Mouse (Mus musculus): ENCODE measurements at regions not wholly inside any gene's neighbourhood (a gene's known extent, or its start where the extent isn't known, plus 50 kb on each side); places are given as distances from the start of the nearest gene placed in this dataset.
"Not testable (repeated sequence)": the region's sequence is repeated elsewhere in the genome, so short reads cannot be mapped to it uniquely, and the experiment has no call there.

DNA sequence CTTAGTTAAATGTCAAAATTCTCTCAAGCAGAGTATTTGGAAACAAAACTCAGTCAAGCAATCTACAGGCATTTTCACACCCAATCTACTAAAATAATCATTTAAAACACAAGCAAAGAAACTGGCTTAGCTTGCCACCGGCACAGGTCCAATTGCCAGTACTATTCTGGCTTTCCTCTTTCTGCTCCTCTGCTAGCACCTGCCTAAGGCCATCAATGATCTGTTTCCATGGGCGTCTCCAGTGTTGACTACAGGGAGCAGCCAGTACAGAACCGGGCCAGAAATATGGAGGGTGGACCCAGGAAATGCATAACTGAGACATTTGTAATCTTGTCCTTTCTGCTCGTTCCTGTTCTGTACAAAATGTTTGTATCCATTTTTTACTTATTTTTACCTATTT, 96.4 kb upstream of the C6 start:
- CTCF ChIA-PET = no interaction called here

DNA sequence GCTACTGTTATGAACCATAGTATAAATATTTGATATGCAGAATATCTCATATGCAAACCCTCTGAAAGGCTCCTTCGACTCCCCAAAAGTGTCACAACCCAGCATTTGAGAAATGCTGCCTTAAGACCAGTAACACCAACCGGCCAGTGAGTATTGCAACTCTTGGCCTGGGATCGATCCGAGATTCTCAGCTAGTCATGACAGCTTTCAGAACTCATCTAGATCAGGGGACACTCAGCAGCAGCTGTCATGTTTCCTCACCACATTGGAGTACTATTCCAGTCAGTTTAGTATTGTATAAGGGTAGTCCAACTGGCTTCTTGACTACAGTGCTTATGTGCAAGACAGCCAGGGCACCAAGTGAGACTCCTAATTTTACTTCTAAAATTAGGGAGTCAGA, 85.3 kb upstream of the C6 start:
- CTCF ChIA-PET = no interaction called here

- CTCF ChIA-PET = interaction anchor here (0.6 kb wide), 1 partner anchor 1936 kb away, joined by 4 read pairs; no protein-coding TSS in a partner anchor
Measured at GRCm38 (mm10) chr15:4642859-4643258, 84.1 kb upstream of the C6 start.

DNA sequence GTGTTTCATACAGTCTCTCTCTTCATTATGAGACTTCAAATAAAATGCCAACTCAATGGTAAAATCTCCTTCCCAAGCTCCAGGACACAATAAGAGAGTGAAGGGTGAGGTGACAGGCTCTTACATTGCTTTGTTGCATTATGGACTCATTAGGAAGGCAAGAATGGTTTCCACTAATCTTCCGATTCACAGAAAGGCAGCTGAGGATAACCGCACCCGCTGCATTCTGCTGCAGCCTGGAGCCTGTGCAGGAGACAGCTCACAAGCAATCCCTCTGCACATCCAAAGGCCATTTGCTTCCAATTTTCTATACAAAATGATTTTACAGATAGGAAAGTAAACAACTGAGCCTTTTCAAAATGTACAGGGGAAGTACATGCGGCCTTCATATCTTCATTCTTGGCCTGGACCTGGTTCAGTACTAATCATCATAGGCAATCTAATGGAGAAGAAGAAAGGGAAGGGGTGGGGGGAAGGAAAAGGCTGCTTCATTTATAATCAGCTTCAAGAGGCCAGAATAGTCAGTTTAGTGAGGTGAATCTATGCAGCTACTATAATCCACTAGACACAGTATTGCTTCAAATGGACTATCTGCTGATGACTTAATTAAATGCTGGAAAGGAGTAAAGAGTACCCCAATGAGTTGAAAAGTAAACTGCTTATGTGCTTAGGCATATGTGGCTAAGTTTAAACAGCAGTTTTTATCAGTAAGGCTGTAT, 82.9 kb upstream of the C6 start:
- CTCF ChIA-PET = no interaction called here

GRCm38 (mm10) chr15:4648626-4649025, 78.3 kb upstream of the C6 start:
- CTCF ChIA-PET = no interaction called here

GRCm38 (mm10) chr15:4653706-4654105, 73.3 kb upstream of the C6 start:
- CTCF ChIA-PET = no interaction called here

GRCm38 (mm10) chr15:4672859-4673258, 54.1 kb upstream of the C6 start:
- CTCF ChIA-PET = not testable (repeated sequence)

Measured in spleen, embryonic (tissue).